Mouse (Mus musculus) hindbrain, embryonic 14.5 days (tissue): Measurements from ENCODE around the gene Tns4. TPM values are rescaled to one million over a fixed set of nuclear protein-coding genes. Genes with fewer than 3 reads are reported as not detected.

Source experiments
- ATAC-seq: fragments of 200-750 bp; cut with Nextera tagmentation; 2 replicates; pipeline ENCODE4 v1.8.0; 2017; ENCODE audit warnings: moderate number of reproducible peaks, mild to moderate bottlenecking, moderate TSS enrichment, moderate library complexity; ENCODE audit not compliant: low FRiP score
- DNase-seq: peaks from one replicate; pipeline ENCODE4 v3.0.0-alpha.2; 2015; ENCODE audit warnings: low spot score
- H3K27ac ChIP-seq: fragments of 300-500 bp; sonication (generic); 2 replicates; pipeline ENCODE4 v1.5.1; 2014; ENCODE audit warnings: mild to moderate bottlenecking, moderate library complexity
- H3K27me3 ChIP-seq: fragments of 300-500 bp; sonication (generic); 2 replicates; pipeline ENCODE4 v1.6.1; 2014; ENCODE audit warnings: mild to moderate bottlenecking, low read length, mixed read lengths; ENCODE audit not compliant: control insufficient read depth, insufficient read depth
- H3K36me3 ChIP-seq: fragments of 300-500 bp; sonication (generic); replicated peaks from 2 replicates; pipeline ENCODE4 v1.6.1; 2014; ENCODE audit not compliant: control insufficient read depth, insufficient read depth
- H3K4me1 ChIP-seq: fragments of 300-500 bp; sonication (generic); replicated peaks from 2 replicates; pipeline ENCODE4 v1.6.1; 2014; ENCODE audit warnings: antibody characterized with exemption, low read length, mixed read lengths; ENCODE audit not compliant: control insufficient read depth, insufficient read depth
- H3K4me2 ChIP-seq: fragments of 300-500 bp; sonication (generic); replicated peaks from 2 replicates; pipeline ENCODE4 v1.6.1; 2014; ENCODE audit warnings: mild to moderate bottlenecking, moderate library complexity
- H3K4me3 ChIP-seq: fragments of 300-500 bp; sonication (generic); replicated peaks from 2 replicates; pipeline ENCODE4 v1.5.1; 2014; ENCODE audit warnings: mild to moderate bottlenecking, low read length
- H3K9ac ChIP-seq: fragments of 300-500 bp; sonication (generic); 2 replicates; pipeline ENCODE4 v1.6.1; 2014
- H3K9me3 ChIP-seq: fragments of 300-500 bp; sonication (generic); 2 replicates; pipeline ENCODE4 v1.6.1; 2016; ENCODE audit warnings: low read length; ENCODE audit not compliant: control insufficient read depth
- WGBS: fragments of 180-500 bp; shearing (Covaris S2); extraction: QIAGEN DNeasy Blood & Tissue Kit; methylation state at CpG from one replicate; pipeline ENCODE4 v1.1.7; 2014; 5-methylcytosine and 5-hydroxymethylcytosine counted together
- polyA plus RNA-seq: library from polyadenylated mRNA; unstranded; fragments of >200 nt; fragmentation: Nextera tagmentation; extraction: Ambion mirVana; gene quantifications from 2 replicates; pipeline ENCODE4 v1.2.1, GENCODE M21; 2014

Gene Tns4
- polyA plus RNA-seq, 1 experiment from 2014 or later = 0.20 TPM

GRCm38 (mm10) chr11:99023094-99023493 is 66.0 kb downstream of the Tns4 start:
- 11% methylated on average over 4 of the region's 4 CpGs for whole genome bisulfite sequencing
- 0 out of 2 replicates have a peak, but pooled peaks cover 3% of the 10 kb centered on the region for H3K36me3 ChIP-seq

GRCm38 (mm10) chr11:99022384-99022933 is 66.6 kb downstream of the Tns4 start:
- no peak for DNase-seq
- Histone ChIP-seq H3K4me3 (peak overlapping the region; percentile 52), H3K4me1 (no peaks in the 10 kb centered on the region), H3K9me3 (no peaks in the 10 kb centered on the region), H3K4me2 (peak overlapping the region; percentile 67; the same call in 1 of the 2 replicates), H3K27ac (no peak overlapping the region), H3K27me3 (no peaks in the 10 kb centered on the region), H3K9ac (no peak overlapping the region), H3K36me3 (0 out of 2 replicates have a peak, but pooled peaks cover 9% of the 10 kb centered on the region)
- WGBS = 84% methylated on average over 5 of the region's 5 CpGs
- ATAC-seq = no peak

More at GRCm38 (mm10) chr11:99023094-99023493, 66.0 kb downstream of the Tns4 start:
- peak overlapping the region; percentile 52 for H3K4me3 ChIP-seq
- H3K4me2 ChIP-seq = peak overlapping the region; percentile 67
- peak overlapping the region; percentile 55 for H3K9ac ChIP-seq
- H3K27ac ChIP-seq = no peak overlapping the region
- DNase-seq = no peak
- H3K9me3 ChIP-seq = no peaks in the 10 kb centered on the region
- H3K27me3 ChIP-seq = no peaks in the 10 kb centered on the region
- no peaks in the 10 kb centered on the region for H3K4me1 ChIP-seq
- no peak for ATAC-seq

GRCm38 (mm10) chr11:99019844-99020243 is 69.3 kb downstream of the Tns4 start:
- WGBS = 94% methylated on average over 6 of the region's 6 CpGs
- DNase-seq = no peak

More at GRCm38 (mm10) chr11:99019844-99020243, 69.3 kb downstream of the Tns4 start:
- Histone ChIP-seq H3K4me2 (no peak overlapping the region), H3K27me3 (no peaks in the 10 kb centered on the region), H3K9ac (no peak overlapping the region), H3K9me3 (no peaks in the 10 kb centered on the region), H3K4me3 (no peak overlapping the region), H3K27ac (no peak overlapping the region), H3K4me1 (no peaks in the 10 kb centered on the region), H3K36me3 (0 out of 2 replicates have a peak, but pooled peaks cover 10% of the 10 kb centered on the region)
- no peak for ATAC-seq

Other genes starting within 250 kb of the Tns4 start
- gene Wipf2, start 225.7 kb downstream of the Tns4 start, polyA plus RNA-seq = 4.7 and 4.8 TPM in 2 replicates
- 4.3 and 5.2 TPM in 2 replicates for gene Cdc6, start 181.5 kb downstream of the Tns4 start, polyA plus RNA-seq
- gene Rara, start 161.5 kb downstream of the Tns4 start, polyA plus RNA-seq = 18.4 and 18.7 TPM in 2 replicates
- 0.60 and 1.4 TPM in 2 replicates for gene Gjd3, start 106.3 kb downstream of the Tns4 start, polyA plus RNA-seq
- 34.2 and 42.4 TPM in 2 replicates for gene Top2a, start 65.1 kb downstream of the Tns4 start, polyA plus RNA-seq
- gene Igfbp4, start 48.1 kb downstream of the Tns4 start, polyA plus RNA-seq = 127 and 142 TPM in 2 replicates
- 0.23 TPM in 1 of 2 replicates, not detected in the other for gene Ccr7, start 65.8 kb upstream of the Tns4 start, polyA plus RNA-seq
- 131 and 136 TPM in 2 replicates for gene Smarce1, start 141.7 kb upstream of the Tns4 start, polyA plus RNA-seq
- 7.3 and 9.3 TPM in 2 replicates for gene Krt222, start 154.8 kb upstream of the Tns4 start, polyA plus RNA-seq
- gene Krt24, start 196.0 kb upstream of the Tns4 start, polyA plus RNA-seq = not detected in 2 replicates
- 0.75 and 0.81 TPM in 2 replicates for gene Krt25, start 233.6 kb upstream of the Tns4 start, polyA plus RNA-seq
- gene Krt26, start 248.7 kb upstream of the Tns4 start, polyA plus RNA-seq = 0.26 TPM in 1 of 2 replicates, not detected in the other